Mouse (Mus musculus) hindbrain, embryonic 11.5 days (tissue): ENCODE data around the gene Wnt4. TPM values are rescaled to one million over a fixed set of nuclear protein-coding genes. Genes with fewer than 3 reads are reported as not detected.

ENCODE experiments used
- ATAC-seq: fragments of 200-750 bp; cut with Nextera tagmentation; 2 replicates; pipeline ENCODE4 v1.8.0; 2017; ENCODE audit warnings: mild to moderate bottlenecking, moderate TSS enrichment, moderate library complexity; ENCODE audit not compliant: low FRiP score
- DNase-seq: peaks from one replicate; pipeline ENCODE4 v3.0.0-alpha.2; 2015; ENCODE audit warnings: low spot score
- H3K27ac ChIP-seq: fragments of 300-500 bp; sonication (generic); 2 replicates; pipeline ENCODE4 v1.5.1; 2014; ENCODE audit warnings: mild to moderate bottlenecking, low read depth, low read length
- H3K27me3 ChIP-seq: fragments of 300-500 bp; sonication (generic); 2 replicates; pipeline ENCODE4 v1.6.1; 2014; ENCODE audit warnings: mild to moderate bottlenecking, low read length, moderate library complexity, mixed read lengths; ENCODE audit not compliant: control insufficient read depth, insufficient read depth
- H3K36me3 ChIP-seq: fragments of 300-500 bp; sonication (generic); 2 replicates; pipeline ENCODE4 v1.6.1; 2014; ENCODE audit warnings: mild to moderate bottlenecking, low read length, moderate library complexity, mixed read lengths; ENCODE audit not compliant: control insufficient read depth, insufficient read depth
- H3K4me1 ChIP-seq: fragments of 300-500 bp; sonication (generic); replicated peaks from 2 replicates; pipeline ENCODE4 v1.6.1; 2014; ENCODE audit warnings: low read length, mixed read lengths; ENCODE audit not compliant: control insufficient read depth, insufficient read depth
- H3K4me2 ChIP-seq: fragments of 300-500 bp; sonication (generic); replicated peaks from 2 replicates; pipeline ENCODE4 v1.6.1; 2014; ENCODE audit warnings: mild to moderate bottlenecking, low read depth, low read length
- H3K4me3 ChIP-seq: fragments of 300-500 bp; sonication (generic); 2 replicates; pipeline ENCODE4 v1.5.1; 2014; ENCODE audit warnings: low read depth, low read length
- H3K9ac ChIP-seq: fragments of 300-500 bp; sonication (generic); 2 replicates; pipeline ENCODE4 v1.6.1; 2014; ENCODE audit warnings: low read depth, low read length
- H3K9me3 ChIP-seq: fragments of 300-500 bp; sonication (generic); 2 replicates; pipeline ENCODE4 v1.6.1; 2016; ENCODE audit warnings: low read length; ENCODE audit not compliant: control insufficient read depth
- WGBS: fragments of 180-500 bp; shearing (Covaris S2); extraction: QIAGEN DNeasy Blood & Tissue Kit; methylation state at CpG from one replicate; pipeline ENCODE4 v1.1.7; 2014; 5-methylcytosine and 5-hydroxymethylcytosine counted together
- polyA plus RNA-seq: library from polyadenylated mRNA; unstranded; fragments of >200 nt; fragmentation: Nextera tagmentation; extraction: Ambion mirVana; gene quantifications from 2 replicates; pipeline ENCODE4 v1.2.1, GENCODE M21; 2014

The Wnt4 gene
- polyA plus RNA-seq, 1 experiment from 2014 or later, result 2.2 TPM

DNA sequence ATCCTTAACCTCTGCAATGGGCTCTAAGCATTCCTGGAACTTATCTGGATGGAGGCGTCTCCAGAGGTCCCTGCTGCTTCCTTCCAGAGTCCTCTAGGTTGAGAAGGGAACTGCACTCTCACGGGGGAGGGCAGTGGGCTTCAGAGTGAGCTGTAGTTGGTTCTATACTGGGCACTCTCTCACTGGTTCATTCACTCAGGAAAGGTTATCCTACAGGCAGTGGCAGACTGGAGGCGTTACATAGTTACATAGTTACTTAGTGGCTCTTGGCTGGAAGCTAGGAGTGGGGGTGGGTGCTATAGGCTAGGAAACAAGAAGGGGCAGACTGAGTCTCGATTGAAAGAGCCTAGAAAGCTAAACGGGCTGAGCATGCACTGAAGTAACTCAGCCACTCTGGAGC, 26.4 kb upstream of the Wnt4 start:
- H3K27ac ChIP-seq, result no peak overlapping the region
- no peak overlapping the region for H3K4me2 ChIP-seq
- no peaks in the 10 kb centered on the region for H3K9me3 ChIP-seq
- 66% methylated on average over 5 of the region's 5 CpGs for WGBS
- no peaks in the 10 kb centered on the region for H3K27me3 ChIP-seq
- H3K4me3 ChIP-seq, result no peak overlapping the region
- ATAC-seq (no peak), DNase-seq (no peak)
- H3K4me1 ChIP-seq, result no peaks in the 10 kb centered on the region
- no peak overlapping the region for H3K9ac ChIP-seq
- no peaks in the 10 kb centered on the region for H3K36me3 ChIP-seq

- Histone ChIP-seq H3K4me2 (no peak overlapping the region), H3K9ac (no peak overlapping the region), H3K9me3 (no peaks in the 10 kb centered on the region), H3K36me3 (no peaks in the 10 kb centered on the region), H3K4me1 (no peaks in the 10 kb centered on the region), H3K27ac (no peak overlapping the region), H3K27me3 (no peaks in the 10 kb centered on the region), H3K4me3 (no peak overlapping the region)
- ATAC-seq, result no peak
- 83% methylated on average over 11 of the region's 11 CpGs for WGBS
- DNase-seq, result no peak
These were observed 23.7 kb upstream of the Wnt4 start for GRCm38 (mm10) chr4:137253601-137254000.

- Histone ChIP-seq H3K36me3 (no peaks in the 10 kb centered on the region), H3K4me3 (no peak overlapping the region), H3K9me3 (no peaks in the 10 kb centered on the region), H3K4me1 (no peaks in the 10 kb centered on the region), H3K9ac (no peak overlapping the region), H3K4me2 (no peak overlapping the region), H3K27ac (no peak overlapping the region), H3K27me3 (no peaks in the 10 kb centered on the region)
- ATAC-seq (no peak), DNase-seq (no peak)
- 88% methylated on average over 17 of the region's 17 CpGs for WGBS
These were observed 22.9 kb upstream of the Wnt4 start for GRCm38 (mm10) chr4:137254206-137254976.

DNA sequence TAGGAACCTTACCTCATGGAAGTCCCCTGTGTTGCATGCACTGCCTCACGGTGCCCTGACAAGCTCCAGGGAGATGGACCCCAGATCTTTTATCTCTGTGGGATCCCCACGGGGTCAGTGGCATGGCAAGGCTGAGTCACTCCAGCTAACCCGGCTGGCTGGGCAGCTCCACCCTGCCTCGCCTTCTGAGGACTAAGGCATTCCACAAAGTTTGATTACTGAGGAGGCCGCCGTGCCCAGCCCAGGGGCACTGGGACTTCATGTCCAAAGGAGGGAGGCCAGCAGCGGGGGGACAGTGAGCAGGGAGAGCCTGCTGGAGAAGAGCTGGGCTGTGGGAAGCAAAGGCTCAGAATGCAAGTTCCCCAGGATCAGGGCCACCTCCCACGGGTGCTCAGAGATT, 21.7 kb upstream of the Wnt4 start:
- Histone ChIP-seq H3K36me3 (no peaks in the 10 kb centered on the region), H3K9me3 (no peaks in the 10 kb centered on the region), H3K4me3 (no peak overlapping the region), H3K9ac (no peak overlapping the region), H3K4me2 (no peak overlapping the region), H3K4me1 (no peaks in the 10 kb centered on the region), H3K27me3 (no peaks in the 10 kb centered on the region), H3K27ac (no peak overlapping the region)
- ATAC-seq (no peak), DNase-seq (no peak)
- WGBS, result 79% methylated on average over 8 of the region's 8 CpGs

DNA sequence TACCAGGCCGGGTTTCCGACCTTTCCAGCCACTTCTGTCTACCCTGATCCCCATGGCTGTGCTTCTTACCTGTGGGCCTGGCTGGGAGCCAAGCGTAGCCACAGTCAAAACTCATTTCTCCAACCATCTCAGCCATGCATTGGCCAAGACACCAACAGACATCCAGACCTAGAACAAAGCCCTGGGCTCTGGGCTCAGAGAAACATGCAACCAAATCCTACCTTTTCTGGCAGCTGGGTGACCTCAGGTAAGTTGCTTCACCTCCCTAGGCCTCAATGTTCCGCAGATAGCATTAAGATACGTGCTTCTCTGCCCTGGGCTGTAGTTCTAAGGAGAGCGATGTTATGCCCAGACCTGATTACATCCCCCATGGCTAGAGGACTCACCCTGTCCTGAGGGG, 15.5 kb upstream of the Wnt4 start:
- no peak for ATAC-seq
- no peak for DNase-seq

DNA sequence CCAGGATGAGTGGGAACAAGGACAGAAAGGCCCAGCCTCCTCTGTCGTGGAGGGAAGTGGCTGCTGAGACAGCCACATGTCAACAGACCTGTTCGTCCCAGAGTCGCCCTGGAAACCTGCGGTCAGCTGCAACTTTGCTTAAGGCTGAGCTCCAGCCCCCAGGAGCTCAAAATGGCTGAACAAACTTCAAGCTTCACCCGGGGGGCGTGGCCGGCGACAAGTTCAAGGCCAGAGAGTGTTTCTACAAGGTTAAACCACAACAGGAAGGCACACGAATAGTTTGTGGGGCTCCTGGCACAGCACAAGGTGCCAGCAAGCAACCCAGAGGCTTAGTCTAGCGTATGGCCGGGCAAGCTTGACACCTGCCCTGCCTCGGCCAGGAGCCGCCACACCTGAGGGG, 13.2 kb upstream of the Wnt4 start:
- H3K4me2 ChIP-seq, result no peak overlapping the region
- H3K27ac ChIP-seq, result no peak overlapping the region
- WGBS, result 77% methylated on average over 13 of the region's 13 CpGs
- no peak for ATAC-seq
- no peaks in the 10 kb centered on the region for H3K4me1 ChIP-seq
- H3K9ac ChIP-seq, result no peak overlapping the region
- no peak overlapping the region for H3K4me3 ChIP-seq
- no peaks in the 10 kb centered on the region for H3K9me3 ChIP-seq
- H3K36me3 ChIP-seq, result no peaks in the 10 kb centered on the region
- no peak for DNase-seq
- H3K27me3 ChIP-seq, result no peaks in the 10 kb centered on the region

More for the DNA sequence above, 15.5 kb upstream of the Wnt4 start:
- no peak overlapping the region for H3K27ac ChIP-seq
- H3K36me3 ChIP-seq, result no peaks in the 10 kb centered on the region
- no peak overlapping the region for H3K4me2 ChIP-seq
- H3K27me3 ChIP-seq, result no peaks in the 10 kb centered on the region
- H3K4me3 ChIP-seq, result no peak overlapping the region
- H3K9ac ChIP-seq, result no peak overlapping the region
- 88% methylated on average over 6 of the region's 6 CpGs for WGBS
- H3K9me3 ChIP-seq, result no peaks in the 10 kb centered on the region
- no peaks in the 10 kb centered on the region for H3K4me1 ChIP-seq

- Histone ChIP-seq H3K27me3 (no peaks in the 10 kb centered on the region), H3K4me2 (no peak overlapping the region), H3K4me3 (no peak overlapping the region), H3K9me3 (no peaks in the 10 kb centered on the region), H3K27ac (no peak overlapping the region), H3K9ac (no peak overlapping the region), H3K4me1 (no peaks in the 10 kb centered on the region), H3K36me3 (no peaks in the 10 kb centered on the region)
- DNase-seq (no peak), ATAC-seq (no peak)
- WGBS, result 84% methylated on average over 5 of the region's 5 CpGs
These were observed 12.2 kb upstream of the Wnt4 start for GRCm38 (mm10) chr4:137265116-137265515.

GRCm38 (mm10) chr4:137268541-137268940, 8.7 kb upstream of the Wnt4 start:
- no peaks in the 10 kb centered on the region for H3K9me3 ChIP-seq

DNA sequence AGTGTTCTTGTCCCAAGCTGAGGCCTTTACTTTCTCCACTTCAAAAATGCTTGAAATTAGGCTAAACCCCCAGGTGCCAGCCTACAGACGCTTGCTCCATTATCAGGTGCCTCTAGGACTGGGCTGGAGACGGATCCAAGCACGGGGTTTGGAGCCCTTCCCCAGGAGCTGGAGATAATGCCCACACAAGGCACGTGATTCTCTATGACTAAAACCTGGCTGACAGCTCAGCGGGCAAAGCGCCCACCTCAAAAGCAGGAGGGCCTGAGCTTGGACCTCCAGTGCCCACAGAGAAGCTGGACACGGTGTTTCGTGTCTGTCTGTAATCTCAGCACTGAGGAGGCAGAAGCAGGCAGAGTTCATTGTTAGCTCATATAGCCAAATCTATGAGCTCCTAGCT, 5.4 kb upstream of the Wnt4 start:
- H3K9me3 ChIP-seq, result no peaks in the 10 kb centered on the region
- no peak overlapping the region for H3K4me3 ChIP-seq
- DNase-seq (no peak), ATAC-seq (no peak)
- H3K4me2 ChIP-seq, result no peak overlapping the region
- no peak overlapping the region for H3K9ac ChIP-seq
- WGBS, result 82% methylated on average over 8 of the region's 8 CpGs
- H3K27me3 ChIP-seq, result peaks cover 16% of the 10 kb centered on the region
- H3K36me3 ChIP-seq, result no peaks in the 10 kb centered on the region
- H3K27ac ChIP-seq, result no peak overlapping the region
- peaks cover 4% of the 10 kb centered on the region for H3K4me1 ChIP-seq

More at GRCm38 (mm10) chr4:137268541-137268940, 8.7 kb upstream of the Wnt4 start:
- DNase-seq (no peak), ATAC-seq (no peak)
- Histone ChIP-seq H3K27me3 (no peaks in the 10 kb centered on the region), H3K9ac (no peak overlapping the region), H3K36me3 (no peaks in the 10 kb centered on the region), H3K4me1 (no peaks in the 10 kb centered on the region), H3K4me2 (no peak overlapping the region), H3K27ac (no peak overlapping the region), H3K4me3 (no peak overlapping the region)
- 90% methylated on average over 8 of the region's 8 CpGs for WGBS
